ENCODE assay signal across 10 mouse cellular contexts in genomic region chr5:98902339-98902738, GRCm38 (mm10). TPM values are rescaled to one million over a fixed set of nuclear protein-coding genes. Genes with fewer than 3 reads are reported as not detected.
DNase-seq lines count a peak whose midpoint lies in the region; ATAC-seq and TF ChIP-seq lines count a peak whose summit lies in the region.
"Had no signal": no experiment of that assay in that cellular context is flagged by ENCODE, and none has a peak within 500 bp of the region (broad histone marks: within the 10 kb centered on the region; RNA-seq: fewer than 3 reads in every experiment).

No protein-coding gene starts in this region.

- no peaks in the 10 kb centered on the region for H3K4me1 ChIP-seq in lung, postnatal 0 days (ENCODE audit: insufficient read depth, low read depth, low read length)
- H3K4me1 ChIP-seq in embryonic facial prominence, embryonic 14.5 days (ENCODE audit: control insufficient read depth, insufficient read depth, low read length), result no peaks in the 10 kb centered on the region

- H3K27me3 ChIP-seq in lung, postnatal 0 days (replicated peaks; ENCODE audit: insufficient read depth, low read length), result no peaks in the 10 kb centered on the region
- H3K27me3 ChIP-seq in embryonic facial prominence, embryonic 14.5 days (replicated peaks; ENCODE audit: control insufficient read depth, insufficient read depth, low read length), result no peaks in the 10 kb centered on the region

- no peak for ATAC-seq in lung, postnatal 0 days
- ATAC-seq in embryonic facial prominence, embryonic 14.5 days (ENCODE audit: low read depth), result no peak

- H3K4me3 ChIP-seq in lung, postnatal 0 days (ENCODE audit: low read depth, low read length), result no peak overlapping the region
- H3K4me3 ChIP-seq in embryonic facial prominence, embryonic 14.5 days (ENCODE audit: low read depth, low read length), result no peak overlapping the region

- no peak overlapping the region for H3K9ac ChIP-seq in lung, postnatal 0 days (replicated peaks; ENCODE audit: low read depth)
- no peak overlapping the region for H3K9ac ChIP-seq in embryonic facial prominence, embryonic 14.5 days (ENCODE audit: low read depth, low read length)

- peak; percentile 68 for TF ChIP-seq CTCF in lung, postnatal 0 days (IDR thresholded peaks at IDR 0.05)

- H3K36me3 ChIP-seq in lung, postnatal 0 days (ENCODE audit: insufficient read depth, low read length), result no peaks in the 10 kb centered on the region
- H3K36me3 ChIP-seq in embryonic facial prominence, embryonic 14.5 days (ENCODE audit: control insufficient read depth, insufficient read depth, low read length), result no peaks in the 10 kb centered on the region

- peak; percentile 1 for DNase-seq in heart, adult 8-10 months (ENCODE audit: low spot score)
- no peak for DNase-seq in heart, postnatal 36 days
- DNase-seq in lung, postnatal 0 days (ENCODE audit: low spot score), result peak; percentile 65
- no peak for DNase-seq in lung, postnatal 14 days
- peak; percentile 73 for DNase-seq in embryonic facial prominence, embryonic 14.5 days (ENCODE audit: low spot score)
- DNase-seq in retina, embryonic 14.5 days (ENCODE audit: low spot score), result peak; percentile 72
- DNase-seq in thymus, postnatal 0 days (ENCODE audit: low spot score), result no peak
- DNase-seq in thymus, postnatal 25 days, result no peak
- DNase-seq: right cerebral cortex, postnatal 4 days had no signal

- intact Hi-C loops in heart, postnatal 36 days (cut with DNase I), result loop anchor here (10.0 kb wide), 1 partner anchor 252 kb away; no protein-coding TSS in a partner anchor

- TF ChIP-seq EP300 in lung, postnatal 0 days (IDR thresholded peaks at IDR 0.05), result no peak

- H3K27ac ChIP-seq in lung, postnatal 0 days (ENCODE audit: low read length), result no peak overlapping the region
- H3K27ac ChIP-seq in embryonic facial prominence, embryonic 14.5 days (replicated peaks; ENCODE audit: low read depth, low read length), result no peak overlapping the region

- H3K4me2 ChIP-seq in lung, postnatal 0 days (replicated peaks; ENCODE audit: low read depth, low read length), result no peak overlapping the region
- H3K4me2 ChIP-seq in embryonic facial prominence, embryonic 14.5 days (ENCODE audit: low read depth, low read length), result no peak overlapping the region

- 62% methylated on average over 4 of the region's 4 CpGs for WGBS in lung, postnatal 0 days
- WGBS in embryonic facial prominence, embryonic 14.5 days, result 64% methylated on average over 4 of the region's 4 CpGs

- H3K9me3 ChIP-seq in lung, postnatal 0 days (ENCODE audit: low read length), result no peaks in the 10 kb centered on the region
- peaks cover 9% of the 10 kb centered on the region; the same call in 1 of the 2 replicates for H3K9me3 ChIP-seq in embryonic facial prominence, embryonic 14.5 days (ENCODE audit: control insufficient read depth, low read length)

RNA-seq across cellular contexts. Expression of gene Bmp3, which starts 48.1 kb away (rescaled TPM):
- total RNA-seq in heart, adult 8-10 months (2022), result under 1 TPM; 0.22 to 0.50 (median 0.36) TPM
- total RNA-seq in heart, postnatal 36 days (2021), result under 1 TPM; 0.22 to 0.41 TPM
- polyA plus RNA-seq in lung, postnatal 0 days (2015; fragmentation: Nextera tagmentation; extraction: Ambion mirVana), result 6.8 and 10.8 TPM in 2 replicates
- 8.8 and 10.3 TPM in 2 replicates for polyA plus RNA-seq in embryonic facial prominence, embryonic 14.5 days (2014; fragmentation: Nextera tagmentation; extraction: Ambion mirVana)
- 0.38 and 0.42 TPM in 2 replicates for polyA plus RNA-seq in thymus, postnatal 0 days (2015; fragmentation: Nextera tagmentation; extraction: Ambion mirVana)
- total RNA-seq: common myeloid progenitor, adult 5-6 weeks had no signal

Comparison
In these comparisons a context has a peak if more than half of its experiments do, and no peak if none do; other contexts are left out.
1. DNase-seq: peak in heart, adult 8-10 months (single experiment), lung, postnatal 0 days (single experiment), embryonic facial prominence, embryonic 14.5 days (single experiment) and retina, embryonic 14.5 days (single experiment); none in heart, postnatal 36 days (0 of 2), lung, postnatal 14 days (single experiment), thymus, postnatal 0 days (single experiment) and thymus, postnatal 25 days (single experiment).